Mouse (Mus musculus): Measurements from ENCODE around the gene Aicda. TPM values are rescaled to one million over a fixed set of nuclear protein-coding genes. Genes with fewer than 3 reads are reported as not detected.

The Aicda gene
- 1.3 to 2.0 TPM (median 1.6 TPM) in 4 replicates for total RNA-seq (2023; ENCODE audit: inconsistent age)

DNA sequence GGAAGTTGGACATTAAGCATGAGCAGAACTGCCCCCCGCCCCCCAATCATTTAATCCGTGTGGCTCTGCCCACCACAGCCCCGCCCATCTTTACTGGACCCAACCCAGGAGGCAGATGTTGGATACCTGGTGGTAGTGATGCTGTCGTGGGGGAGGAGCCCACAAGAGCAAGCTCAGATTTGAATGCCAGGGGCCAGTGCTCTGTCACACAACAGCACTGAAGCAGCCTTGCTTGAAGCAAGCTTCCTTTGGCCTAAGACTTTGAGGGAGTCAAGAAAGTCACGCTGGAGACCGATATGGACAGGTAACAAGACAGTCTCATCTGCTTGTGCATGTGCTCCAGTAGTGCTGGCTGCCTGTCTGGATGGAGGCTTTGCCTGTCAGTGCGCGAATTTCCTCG is at the start of gene Aicda:
Gene Aicda (plus strand): TSS at position 196 of the 400 bp plus-strand sequence.

DNA sequence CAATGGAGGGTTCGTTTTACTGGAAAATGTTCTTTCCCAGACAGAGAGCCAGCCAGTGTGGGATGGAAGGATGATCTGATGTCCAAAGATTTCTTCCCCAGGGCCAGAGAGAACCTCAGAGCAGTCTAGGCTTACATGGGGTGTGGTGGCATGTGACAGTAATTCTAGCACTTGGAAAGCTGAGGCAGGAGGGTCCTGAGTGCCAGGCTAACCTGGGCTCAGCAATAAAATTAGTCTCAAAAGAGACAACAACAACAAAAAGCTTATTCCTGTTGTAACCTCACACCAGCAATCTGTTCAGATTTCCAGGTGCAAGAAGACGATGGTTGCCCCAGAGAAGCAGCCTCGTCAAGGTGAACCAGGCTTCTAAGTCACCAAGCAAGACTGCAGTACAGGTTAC is 48.1 kb upstream of the Aicda start, which contains the start of gene Mfap5:
Gene Mfap5 (plus strand): TSS at position 301 of the 400 bp plus-strand sequence.

DNA sequence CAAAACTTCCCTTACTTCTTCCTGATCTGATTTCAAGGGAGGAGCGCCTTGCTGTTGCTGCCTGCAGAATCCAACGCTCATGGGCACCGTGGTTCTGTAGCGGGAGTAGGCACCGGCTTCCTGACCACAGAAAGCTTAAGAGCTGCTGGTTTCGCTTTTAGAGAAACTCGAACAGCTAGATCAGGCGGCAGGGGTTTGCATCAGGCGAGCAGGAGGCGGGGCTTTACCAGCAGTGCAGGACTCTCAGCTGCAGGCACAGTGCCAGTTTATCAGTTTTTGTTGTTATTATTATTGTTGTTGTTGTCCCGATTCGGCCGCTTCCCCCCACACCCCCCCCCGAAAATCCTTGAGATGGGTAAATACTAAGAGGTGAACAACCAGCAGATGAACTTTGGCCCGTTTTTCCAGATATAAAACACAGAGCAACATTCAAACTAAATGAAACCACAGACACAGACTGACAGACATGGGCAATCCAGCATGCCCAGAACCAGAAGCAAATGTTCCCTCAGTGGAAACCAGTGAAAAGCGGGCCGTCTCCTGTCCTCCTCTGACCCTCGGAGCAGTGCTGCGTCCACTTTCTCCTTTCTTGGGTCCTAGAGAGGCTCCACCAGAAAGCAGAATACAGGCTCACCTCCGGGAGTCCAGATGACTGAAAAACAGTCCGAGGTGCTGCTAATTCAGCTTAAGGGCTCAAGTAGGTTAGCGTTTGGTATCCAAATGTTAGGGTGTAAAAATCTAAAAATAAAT is 48.8 kb downstream of the Aicda start, which contains the start of gene Apobec1:
Gene Apobec1 (minus strand): TSS at position 203 of the 750 bp plus-strand sequence.

DNA sequence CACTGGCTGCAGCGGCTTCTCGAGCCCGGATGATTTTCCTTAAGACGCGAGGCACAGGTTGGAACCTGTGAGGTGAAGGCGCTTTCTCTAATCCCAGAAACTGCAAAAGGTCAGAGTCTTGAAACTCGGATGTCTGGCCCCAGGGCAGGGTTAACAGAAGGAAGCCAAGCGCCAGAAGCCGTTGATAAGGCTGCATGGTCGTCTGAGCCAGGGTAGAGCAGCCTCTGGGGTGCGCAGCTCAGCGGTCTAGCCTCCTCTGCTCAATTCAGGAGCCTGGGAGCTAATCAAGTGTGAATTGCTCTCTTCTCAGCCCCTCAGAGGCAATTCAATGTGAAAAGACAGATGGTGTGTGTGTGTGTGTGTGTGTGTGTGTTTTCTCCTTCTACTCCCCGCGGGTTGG is 56.2 kb downstream of the Aicda start, which contains the start of gene Gdf3:
Gene Gdf3 (minus strand): TSS at position 317 of the 400 bp plus-strand sequence.

Other genes starting within 250 kb of the Aicda start
- gene M6pr, start 245.1 kb upstream of the Aicda start, total RNA-seq (2023; ENCODE audit: inconsistent age) = 133 to 146 TPM (median 143 TPM) in 4 replicates
- 44.3 to 56.9 TPM (median 48.8 TPM) in 4 replicates for gene Phc1, start 213.2 kb upstream of the Aicda start, total RNA-seq (2023; ENCODE audit: inconsistent age)
- not detected in 4 replicates for gene Rimklb, start 55.0 kb upstream of the Aicda start, total RNA-seq (2023; ENCODE audit: inconsistent age)
- not detected in 4 replicates for gene Mfap5, start 48.0 kb upstream of the Aicda start, total RNA-seq (2023; ENCODE audit: inconsistent age)
- 87.4 to 98.8 TPM (median 91.9 TPM) in 4 replicates for gene Apobec1, start 48.6 kb downstream of the Aicda start, total RNA-seq (2023; ENCODE audit: inconsistent age)
- not detected in 4 replicates for gene Gdf3, start 56.3 kb downstream of the Aicda start, total RNA-seq (2023; ENCODE audit: inconsistent age)
- 0.81 TPM in 1 of 4 replicates, not detected in the others for gene Dppa3, start 72.6 kb downstream of the Aicda start, total RNA-seq (2023; ENCODE audit: inconsistent age)
- gene Nanog, start 153.7 kb downstream of the Aicda start, total RNA-seq (2023; ENCODE audit: inconsistent age) = not detected in 4 replicates
- gene Slc2a3, start 247.8 kb downstream of the Aicda start, total RNA-seq (2023; ENCODE audit: inconsistent age) = 40.7 to 45.9 TPM (median 42.3 TPM) in 4 replicates

All from B cell, adult (primary cell).